Mouse (Mus musculus) urinary bladder, postnatal 14 days (tissue): ENCODE results near the gene Paxbp1.
"Not testable (repeated sequence)": the region's sequence is repeated elsewhere in the genome, so short reads cannot be mapped to it uniquely, and the experiment has no call there.

Source experiments
- DNase-seq: peaks from one replicate; pipeline ENCODE4 v3.0.0; 2021; ENCODE audit warnings: low spot score

Gene Paxbp1

GRCm38 (mm10) chr16:91044270-91045182 lies at the start of gene Paxbp1:
Paxbp1 (minus strand) TSS chr16:91044543.
- peak; percentile 99 for DNase-seq

- no peak for DNase-seq
Observed at GRCm38 (mm10) chr16:91086642-91087306, 42.4 kb upstream of the Paxbp1 start.

- no peak for DNase-seq
Observed at GRCm38 (mm10) chr16:91085239-91085825, 41.0 kb upstream of the Paxbp1 start.

GRCm38 (mm10) chr16:91084307-91085238 lies 40.2 kb upstream of the Paxbp1 start:
- no peak for DNase-seq

- DNase-seq = no peak
Observed at GRCm38 (mm10) chr16:91083002-91083646, 38.8 kb upstream of the Paxbp1 start.

- DNase-seq = peak; percentile 71
Observed at GRCm38 (mm10) chr16:91081508-91081907, 37.2 kb upstream of the Paxbp1 start.

GRCm38 (mm10) chr16:91076180-91076579 lies 31.8 kb upstream of the Paxbp1 start:
- peak; percentile 16 for DNase-seq

GRCm38 (mm10) chr16:91075423-91075822 lies 31.1 kb upstream of the Paxbp1 start:
- DNase-seq = not testable (repeated sequence)

- peak; percentile 91 for DNase-seq
Observed at GRCm38 (mm10) chr16:91073163-91073892, 29.0 kb upstream of the Paxbp1 start.

GRCm38 (mm10) chr16:91072256-91072655 lies 27.9 kb upstream of the Paxbp1 start:
- DNase-seq = no peak

- DNase-seq = no peak
Observed at GRCm38 (mm10) chr16:91068969-91069368, 24.6 kb upstream of the Paxbp1 start.

GRCm38 (mm10) chr16:91067122-91067521 lies 22.8 kb upstream of the Paxbp1 start:
- DNase-seq = no peak

GRCm38 (mm10) chr16:91064583-91065365 lies 20.4 kb upstream of the Paxbp1 start:
- DNase-seq = no peak

GRCm38 (mm10) chr16:91063786-91064185 lies 19.4 kb upstream of the Paxbp1 start:
- DNase-seq = no peak

GRCm38 (mm10) chr16:91061531-91062318 lies 17.4 kb upstream of the Paxbp1 start:
- DNase-seq = no peak

- DNase-seq = no peak
Observed at GRCm38 (mm10) chr16:91057741-91058140, 13.4 kb upstream of the Paxbp1 start.

- DNase-seq = no peak
Observed at GRCm38 (mm10) chr16:91057261-91057660, 12.9 kb upstream of the Paxbp1 start.

GRCm38 (mm10) chr16:91056043-91056821 lies 11.9 kb upstream of the Paxbp1 start:
- DNase-seq = peak; percentile 38
